Comparison of ENCODE assay signal across 11 mouse cellular contexts in the genomic region with DNA sequence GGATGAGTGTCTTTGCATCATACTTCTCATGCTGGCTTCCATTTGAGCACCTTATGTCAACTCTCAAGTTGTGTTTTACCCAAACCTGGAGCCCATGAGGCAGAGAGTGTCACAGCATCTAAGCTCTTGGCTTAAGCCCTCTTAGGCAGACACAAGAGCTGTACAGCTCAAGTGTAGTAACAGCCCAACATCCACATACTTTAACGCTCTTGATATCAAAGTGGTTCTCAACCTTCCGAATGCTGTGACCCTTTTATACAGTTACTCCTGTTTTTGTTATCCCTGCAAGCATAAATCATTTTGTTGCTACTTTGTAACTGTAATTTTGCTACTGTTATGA.
DNase-seq lines count a peak whose midpoint lies in the region; ATAC-seq and TF ChIP-seq lines count a peak whose summit lies in the region.
"Had no signal": no experiment of that assay in that cellular context is flagged by ENCODE, and none has a peak within 500 bp of the region (broad histone marks: within the 10 kb centered on the region; RNA-seq: fewer than 3 reads in every experiment).

No protein-coding gene starts in this region.

- no peak overlapping the region for H3K9ac ChIP-seq in heart, embryonic 13.5 days
- no peak overlapping the region for H3K9ac ChIP-seq in kidney, postnatal 0 days (ENCODE audit: low read depth, low read length)
- H3K9ac ChIP-seq in embryonic facial prominence, embryonic 14.5 days (ENCODE audit: low read depth, low read length) = no peak overlapping the region
- no peak overlapping the region for H3K9ac ChIP-seq in limb, embryonic 15.5 days
- H3K9ac ChIP-seq in midbrain, embryonic 16.5 days (ENCODE audit: low read depth, low read length) = no peak overlapping the region

- no peak for DNase-seq in heart, postnatal 25 days (ENCODE audit: low spot score)
- no peak for DNase-seq in kidney, postnatal 0 days (ENCODE audit: low spot score)
- DNase-seq in kidney, postnatal 25 days = no peak
- no peak for DNase-seq in embryonic facial prominence, embryonic 14.5 days (ENCODE audit: low spot score)
- DNase-seq in natural killer cell, adult 2 months (ENCODE audit: low spot score in 2 of 2) = no peak
- DNase-seq: cerebellum, adult 11 months had no signal

- peaks cover 87% of the 10 kb centered on the region for H3K4me1 ChIP-seq in heart, embryonic 13.5 days
- H3K4me1 ChIP-seq in kidney, postnatal 0 days (replicated peaks; ENCODE audit: insufficient read depth, low read length) = peaks cover 20% of the 10 kb centered on the region; the same call in 1 of the 2 replicates
- peaks cover 13% of the 10 kb centered on the region for H3K4me1 ChIP-seq in embryonic facial prominence, embryonic 14.5 days (ENCODE audit: control insufficient read depth, insufficient read depth, low read length)
- peaks cover 26% of the 10 kb centered on the region for H3K4me1 ChIP-seq in limb, embryonic 15.5 days
- peaks cover 12% of the 10 kb centered on the region for H3K4me1 ChIP-seq in midbrain, embryonic 16.5 days (ENCODE audit: control insufficient read depth, insufficient read depth, low read length)

- H3K9me3 ChIP-seq in heart, embryonic 13.5 days = no peaks in the 10 kb centered on the region
- no peaks in the 10 kb centered on the region for H3K9me3 ChIP-seq in kidney, postnatal 0 days (replicated peaks; ENCODE audit: low read length)
- no peaks in the 10 kb centered on the region for H3K9me3 ChIP-seq in embryonic facial prominence, embryonic 14.5 days (ENCODE audit: control insufficient read depth, low read length)
- no peaks in the 10 kb centered on the region for H3K9me3 ChIP-seq in limb, embryonic 15.5 days
- H3K9me3 ChIP-seq in midbrain, embryonic 16.5 days (replicated peaks; ENCODE audit: control insufficient read depth, low read length, poor library complexity, severe bottlenecking) = no peaks in the 10 kb centered on the region

- no peaks in the 10 kb centered on the region for H3K36me3 ChIP-seq in heart, embryonic 13.5 days
- H3K36me3 ChIP-seq in kidney, postnatal 0 days (ENCODE audit: insufficient read depth, low read length) = no peaks in the 10 kb centered on the region
- 0 out of 2 replicates have a peak, but pooled peaks cover 3% of the 10 kb centered on the region for H3K36me3 ChIP-seq in embryonic facial prominence, embryonic 14.5 days (ENCODE audit: control insufficient read depth, insufficient read depth, low read length)
- no peaks in the 10 kb centered on the region for H3K36me3 ChIP-seq in limb, embryonic 15.5 days
- no peaks in the 10 kb centered on the region for H3K36me3 ChIP-seq in midbrain, embryonic 16.5 days (ENCODE audit: control insufficient read depth, insufficient read depth, low read length)

- no peak for TF ChIP-seq CTCF in kidney, postnatal 0 days (IDR thresholded peaks at IDR 0.05; ENCODE audit: low read depth)

- H3K4me2 ChIP-seq in heart, embryonic 13.5 days = no peak overlapping the region
- H3K4me2 ChIP-seq in kidney, postnatal 0 days (ENCODE audit: low read length) = no peak overlapping the region
- H3K4me2 ChIP-seq in embryonic facial prominence, embryonic 14.5 days (ENCODE audit: low read depth, low read length) = no peak overlapping the region
- no peak overlapping the region for H3K4me2 ChIP-seq in limb, embryonic 15.5 days
- H3K4me2 ChIP-seq in midbrain, embryonic 16.5 days (ENCODE audit: low read length) = no peak overlapping the region

- H3K27me3 ChIP-seq in heart, embryonic 13.5 days (replicated peaks) = no peaks in the 10 kb centered on the region
- no peaks in the 10 kb centered on the region for H3K27me3 ChIP-seq in kidney, postnatal 0 days (ENCODE audit: insufficient read depth, low read length)
- H3K27me3 ChIP-seq in embryonic facial prominence, embryonic 14.5 days (replicated peaks; ENCODE audit: control insufficient read depth, insufficient read depth, low read length) = no peaks in the 10 kb centered on the region
- no peaks in the 10 kb centered on the region for H3K27me3 ChIP-seq in limb, embryonic 15.5 days
- no peaks in the 10 kb centered on the region for H3K27me3 ChIP-seq in midbrain, embryonic 16.5 days (ENCODE audit: control insufficient read depth, insufficient read depth, low read depth, low read length)

- whole genome bisulfite sequencing in heart, embryonic 13.5 days = 76% methylated on average over 2 of the region's 2 CpGs
- WGBS in kidney, postnatal 0 days = 79% methylated on average over 2 of the region's 2 CpGs
- 90% methylated on average over 2 of the region's 2 CpGs for WGBS in embryonic facial prominence, embryonic 14.5 days
- WGBS in limb, embryonic 15.5 days = 90% methylated on average over 2 of the region's 2 CpGs
- 93% methylated on average over 2 of the region's 2 CpGs for WGBS in midbrain, embryonic 16.5 days

- peak overlapping the region; percentile 86 for H3K27ac ChIP-seq in heart, embryonic 13.5 days (replicated peaks)
- H3K27ac ChIP-seq in kidney, postnatal 0 days = peak overlapping the region; percentile 61
- peak overlapping the region; percentile 45 for H3K27ac ChIP-seq in embryonic facial prominence, embryonic 14.5 days (replicated peaks; ENCODE audit: low read depth, low read length)
- peak overlapping the region; percentile 83 for H3K27ac ChIP-seq in limb, embryonic 15.5 days
- no peak overlapping the region for H3K27ac ChIP-seq in midbrain, embryonic 16.5 days (ENCODE audit: low read length)

- no peak for ATAC-seq in heart, embryonic 13.5 days (ENCODE audit: extremely low read depth, insufficient number of reproducible peaks, low FRiP score, low TSS enrichment)
- ATAC-seq in kidney, postnatal 0 days (replicated peaks; ENCODE audit: low FRiP score, low read depth) = no peak
- no peak for ATAC-seq in embryonic facial prominence, embryonic 14.5 days (ENCODE audit: low read depth)
- no peak for ATAC-seq in limb, embryonic 15.5 days (ENCODE audit: insufficient number of reproducible peaks, low FRiP score, low TSS enrichment, low read depth)
- ATAC-seq in midbrain, embryonic 16.5 days = no peak
- ATAC-seq: inflammation-experienced regulatory T-cells, adult 6 months had no signal

- no peak overlapping the region for H3K4me3 ChIP-seq in heart, embryonic 13.5 days
- H3K4me3 ChIP-seq in kidney, postnatal 0 days (replicated peaks; ENCODE audit: low read depth, low read length) = no peak overlapping the region
- H3K4me3 ChIP-seq in embryonic facial prominence, embryonic 14.5 days (ENCODE audit: low read depth, low read length) = no peak overlapping the region
- no peak overlapping the region for H3K4me3 ChIP-seq in limb, embryonic 15.5 days
- no peak overlapping the region for H3K4me3 ChIP-seq in midbrain, embryonic 16.5 days (ENCODE audit: low read depth, low read length)
- H3K4me3 ChIP-seq: myocyte had no signal

- intact Hi-C loops in heart, postnatal 25 days (cut with DNase I) = no loop called here
